Mouse (Mus musculus) adrenal gland, postnatal 10 days (tissue): ENCODE data around the gene Vmn2r16. TPM values are rescaled to one million over a fixed set of nuclear protein-coding genes. Genes with fewer than 3 reads are reported as not detected.

ENCODE experiments used
- DNase-seq: peaks from one replicate; pipeline ENCODE4 v3.0.0; 2021; ENCODE audit warnings: mixed read lengths
- long read RNA-seq, 2 experiments: library from polyadenylated mRNA; stranded (forward); transcript quantifications; one replicate each; pipeline ENCODE4 v2.0.0; 2021
- total RNA-seq, 2 experiments: library from RNA; stranded (reverse); gene quantifications; 2 replicates each; pipeline ENCODE4 v1.2.3; 2021

Gene Vmn2r16
- not detected for total RNA-seq
- long read RNA-seq, experiment 1, result 0 reads
- long read RNA-seq, experiment 2, result 0 reads

DNA sequence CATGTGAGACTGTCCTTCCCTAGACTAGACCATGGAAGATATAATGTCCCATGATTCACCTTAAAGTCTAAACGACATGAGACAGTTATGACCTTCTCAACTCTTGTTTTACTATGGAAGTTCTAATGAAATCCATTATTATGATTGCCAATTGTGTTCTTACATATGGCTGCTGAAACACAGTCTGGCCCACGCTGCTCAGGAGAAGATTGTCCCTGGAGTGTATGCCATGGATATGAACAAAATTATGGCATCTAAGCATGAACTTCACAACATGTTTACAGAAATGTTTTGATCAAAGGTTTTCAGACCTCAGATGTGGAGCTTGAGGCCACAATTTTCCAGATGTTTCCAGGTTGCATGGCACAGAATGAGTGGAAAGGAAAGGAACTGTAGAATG lies at the start of gene Vmn2r16:
TSS of gene Vmn2r16 (plus strand) at position 301 of the 400 bp plus-strand sequence.
- DNase-seq, result no peak

DNA sequence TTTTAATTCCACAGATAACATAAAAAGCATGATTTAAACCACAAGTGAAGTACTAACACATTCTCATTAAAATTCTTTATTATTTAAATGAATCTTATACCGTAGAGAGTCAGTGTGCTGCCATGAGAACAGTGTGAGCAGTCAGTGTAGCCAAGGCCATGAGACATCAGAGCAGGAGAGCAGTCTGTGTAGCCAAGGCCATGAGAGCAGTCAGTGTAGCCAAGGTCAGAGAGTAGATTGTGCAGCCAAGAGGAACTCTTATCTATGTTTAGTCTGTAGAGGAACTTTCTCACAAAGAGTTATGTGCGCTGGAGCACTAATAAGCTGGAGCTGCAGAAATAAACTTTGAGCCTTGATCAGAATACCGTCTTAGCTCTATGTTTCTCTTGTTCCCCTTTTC lies 35.3 kb upstream of the Vmn2r16 start:
- DNase-seq, result peak; percentile 50

DNA sequence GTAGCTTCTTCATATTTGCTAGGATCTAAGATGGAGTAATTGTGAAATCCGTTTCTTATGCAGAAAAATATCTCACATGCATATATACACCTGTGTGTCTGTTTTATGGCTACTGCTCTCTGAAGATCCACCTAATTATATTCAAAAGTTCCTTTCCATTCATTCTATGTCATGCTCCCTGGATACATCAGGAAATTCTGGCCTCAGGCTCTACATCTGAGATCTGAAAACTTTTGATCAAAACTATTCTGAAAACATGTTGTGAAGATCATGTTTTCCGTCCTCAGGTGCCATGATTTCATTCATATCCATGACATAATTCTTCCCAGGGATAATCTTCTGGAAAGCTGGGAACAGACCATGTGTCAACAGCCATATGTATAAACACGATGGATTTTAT lies 32.4 kb upstream of the Vmn2r16 start, which contains the start of gene Vmn2r15:
TSS of gene Vmn2r15 (minus strand) at position 101 of the 400 bp plus-strand sequence.
- DNase-seq, result no peak

DNA sequence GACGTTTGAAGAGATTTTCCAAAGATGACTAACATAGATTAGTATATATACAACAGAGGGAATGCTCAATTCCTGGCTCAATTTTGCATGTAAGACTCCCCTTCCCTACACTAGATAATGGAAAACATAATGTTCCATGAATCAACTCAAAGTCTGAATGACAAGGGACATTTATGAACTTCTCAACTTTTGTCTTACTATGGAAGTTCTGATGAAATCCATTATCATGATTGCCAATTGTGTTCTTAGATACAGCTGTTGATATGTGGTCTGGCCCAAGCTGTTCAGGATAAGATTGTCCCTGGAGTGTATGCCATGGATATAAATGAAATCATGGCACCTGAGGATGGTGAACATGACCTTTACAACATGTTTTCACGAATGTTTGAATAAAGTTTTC lies 89.4 kb downstream of the Vmn2r16 start, which contains the start of gene Vmn2r17:
TSS of gene Vmn2r17 (plus strand) at position 301 of the 400 bp plus-strand sequence.
- DNase-seq, result no peak

Other genes starting within 250 kb of the Vmn2r16 start
- not detected for gene Vmn2r12, start 232.2 kb upstream of the Vmn2r16 start, total RNA-seq
- gene Vmn2r13, start 138.0 kb upstream of the Vmn2r16 start, total RNA-seq, result under 1 TPM; 0.09 to 0.12 TPM
- gene Vmn2r14, start 105.5 kb upstream of the Vmn2r16 start, total RNA-seq, result not detected
- not detected for gene Vmn2r15, start 32.5 kb upstream of the Vmn2r16 start, total RNA-seq
- not detected for gene Vmn2r17, start 89.5 kb downstream of the Vmn2r16 start, total RNA-seq
- gene Crlf2, start 228.8 kb downstream of the Vmn2r16 start, total RNA-seq, result 10 to 100 TPM; 23.1 to 25.9 TPM